Mouse (Mus musculus) adrenal gland, postnatal 25 days (tissue): Measurements from ENCODE around the gene Hunk. TPM values are rescaled to one million over a fixed set of nuclear protein-coding genes. Genes with fewer than 3 reads are reported as not detected.

Experiments
- DNase-seq: peaks from one replicate; pipeline ENCODE4 v3.0.0; 2021; ENCODE audit warnings: mixed read lengths
- total RNA-seq: library from RNA; stranded (reverse); gene quantifications from 2 replicates; pipeline ENCODE4 v1.2.3, GENCODE M21; 2021

The Hunk gene
- total RNA-seq, 1 experiment from 2014 or later: 6.3 TPM

DNA sequence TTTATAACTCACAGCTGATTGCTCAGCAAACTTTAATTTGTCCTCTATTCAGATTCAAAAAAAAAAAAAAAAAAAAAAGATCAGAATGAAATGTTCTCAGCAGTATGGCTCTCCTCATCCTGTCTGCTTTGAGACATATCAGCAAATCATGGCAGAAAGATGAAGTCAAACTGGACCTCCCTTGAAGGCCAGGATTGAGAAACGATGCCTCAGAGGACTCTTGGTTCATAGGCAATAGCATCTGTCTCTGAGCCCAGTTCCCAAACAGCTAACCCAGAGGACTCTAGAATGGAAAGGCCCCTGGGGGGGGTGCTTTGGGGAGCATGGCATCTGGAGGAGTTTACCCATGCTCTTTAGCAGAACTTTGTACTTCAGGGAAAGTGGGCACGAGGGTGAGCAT lies 119.9 kb downstream of the Hunk start:
- no peak for DNase-seq

GRCm38 (mm10) chr16:90511551-90512296 lies 125.9 kb downstream of the Hunk start:
- DNase-seq: no peak

DNA sequence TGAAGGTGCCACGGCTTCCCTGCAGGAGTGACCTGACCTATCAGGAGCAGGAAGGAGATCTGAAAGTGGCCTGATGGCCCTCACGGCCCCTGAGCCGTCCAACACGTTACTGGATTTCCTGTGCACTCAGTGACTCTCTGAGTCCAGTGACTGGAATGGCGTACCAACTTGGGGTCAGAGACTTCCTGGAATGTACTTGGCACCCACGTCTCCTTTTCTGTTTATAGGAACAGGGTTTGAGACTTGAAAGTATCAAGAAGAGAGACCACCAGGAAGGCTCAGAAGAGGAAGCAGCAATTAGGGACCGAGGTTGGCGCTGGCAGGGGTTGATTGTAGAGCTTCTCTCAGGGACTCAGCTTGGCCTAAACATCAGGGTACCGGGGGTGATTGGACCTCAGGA lies 131.2 kb downstream of the Hunk start:
- DNase-seq: no peak

GRCm38 (mm10) chr16:90518232-90518631 lies 132.4 kb downstream of the Hunk start:
- DNase-seq: no peak

DNA sequence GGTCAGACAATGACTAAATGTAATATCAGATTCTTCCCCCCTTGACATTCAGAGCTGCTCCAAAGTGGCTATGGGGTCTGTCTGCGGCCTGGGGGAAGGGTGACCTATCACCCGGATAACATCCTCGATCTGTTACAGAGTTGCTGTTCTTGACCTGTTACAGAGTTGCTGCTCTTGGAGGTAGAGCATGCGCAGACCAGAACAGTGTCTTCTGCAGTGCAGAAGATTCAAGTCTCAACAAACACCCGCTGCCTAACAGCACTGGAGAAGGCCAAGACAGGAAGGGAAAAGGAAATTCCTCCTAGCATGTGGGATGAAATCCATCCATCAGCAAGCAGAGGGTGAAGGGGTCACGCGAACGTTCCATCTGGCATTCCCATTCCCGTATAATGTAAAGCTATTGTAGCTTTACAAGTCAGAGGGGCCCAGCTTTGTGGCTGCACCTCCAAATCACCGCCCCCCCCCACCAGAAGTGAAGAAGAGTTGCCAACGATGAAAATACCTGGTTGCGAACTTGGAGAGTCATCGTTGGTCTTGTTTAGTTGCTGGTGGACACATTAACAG lies 133.0 kb downstream of the Hunk start:
- no peak for DNase-seq

DNA sequence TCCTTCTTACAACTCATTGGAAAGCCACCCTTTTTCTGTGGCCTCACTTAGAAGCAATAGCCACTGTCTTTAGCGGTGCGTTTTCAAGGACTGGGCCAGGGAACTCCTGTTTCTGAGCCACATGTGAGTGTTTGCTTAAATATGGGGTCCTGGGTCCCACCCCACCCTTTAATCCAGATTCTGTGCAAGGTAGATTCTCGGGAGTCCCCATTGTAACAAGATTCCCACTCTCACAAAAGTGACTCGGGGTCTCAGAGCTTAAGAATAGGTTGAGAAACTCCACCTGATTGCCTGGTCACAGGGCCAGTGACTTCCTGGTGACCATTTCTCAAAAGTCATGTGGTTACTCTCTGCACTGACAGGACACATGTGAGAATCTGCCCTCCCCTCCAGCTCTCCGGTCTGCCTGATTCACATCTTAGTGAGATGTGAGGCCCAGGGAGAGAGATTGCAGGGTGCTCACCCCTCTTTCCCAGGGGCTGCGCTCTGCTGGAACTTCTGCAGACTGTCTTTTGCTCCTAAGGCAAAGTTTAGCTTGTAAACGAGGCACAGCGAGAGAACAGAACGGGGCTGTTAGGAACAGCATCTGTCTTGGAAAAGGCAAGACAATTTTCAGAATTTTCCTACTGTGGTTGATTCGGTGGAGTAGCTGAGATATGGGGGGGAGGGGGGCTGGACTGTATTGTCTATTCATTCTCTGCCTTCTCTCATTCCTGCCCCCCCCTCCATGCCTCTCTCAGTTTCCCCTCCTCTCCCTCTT lies 135.6 kb downstream of the Hunk start:
- DNase-seq: no peak

- no peak for DNase-seq
Measured at GRCm38 (mm10) chr16:90521951-90522255, 136.1 kb downstream of the Hunk start.

DNA sequence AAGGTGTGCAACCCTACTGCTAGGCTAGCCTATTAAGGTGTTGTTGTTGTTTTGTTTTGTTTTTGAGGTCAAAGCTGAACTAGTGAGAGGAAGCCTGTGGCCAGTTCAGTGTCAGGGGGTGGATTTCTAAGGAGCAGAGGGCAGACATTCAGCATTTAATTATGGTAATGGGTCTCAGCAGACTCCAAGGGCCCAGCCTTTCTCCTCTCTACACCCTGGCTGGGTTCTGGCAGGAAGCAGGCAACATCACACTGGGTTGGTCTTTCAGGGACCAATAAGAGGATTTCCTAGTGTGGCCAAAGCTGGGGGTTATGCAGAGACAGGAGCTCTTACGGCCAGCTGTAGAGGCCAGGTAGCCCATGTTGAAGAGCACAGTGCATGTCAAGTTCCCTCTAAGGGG lies 136.8 kb downstream of the Hunk start:
- DNase-seq: no peak

GRCm38 (mm10) chr16:90523373-90523772 lies 137.6 kb downstream of the Hunk start:
- DNase-seq: no peak

DNA sequence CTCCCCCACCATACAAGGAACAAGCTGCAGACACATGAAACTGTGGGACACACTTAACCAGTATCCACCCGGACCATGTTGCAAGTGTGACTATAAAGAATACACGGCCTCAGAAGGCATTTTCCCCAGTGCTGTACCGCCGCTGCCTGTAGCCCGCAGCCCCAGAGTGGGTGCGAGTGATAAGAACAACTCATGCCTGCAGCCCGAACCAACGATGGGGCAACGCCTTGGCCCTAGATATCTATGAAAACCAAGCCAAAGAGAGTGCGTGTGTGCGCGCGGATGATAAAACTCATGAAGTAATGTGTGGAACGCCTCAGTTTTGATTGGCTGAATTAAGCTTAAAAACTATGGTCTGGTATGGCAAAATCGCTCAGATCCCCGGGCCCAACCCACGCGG lies 138.1 kb downstream of the Hunk start:
- no peak for DNase-seq

DNA sequence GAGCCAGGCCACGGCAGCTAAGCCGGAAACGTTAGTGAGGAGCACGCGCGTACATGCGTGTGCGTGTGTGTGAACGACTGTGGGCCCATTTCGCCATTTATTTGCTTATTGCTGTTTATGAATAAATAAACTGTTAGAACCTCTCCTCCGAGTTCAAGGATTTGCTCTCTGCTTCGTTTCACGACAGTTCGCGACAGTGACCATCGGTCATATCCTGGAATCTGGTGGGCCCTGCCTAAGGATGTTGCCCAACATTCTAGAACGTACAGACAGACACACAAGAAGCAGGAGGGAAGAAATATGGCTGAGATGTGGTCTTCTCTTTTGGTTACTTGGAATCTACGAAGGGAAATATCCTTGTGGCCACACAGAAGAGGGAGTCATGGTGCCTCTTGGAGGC lies 138.6 kb downstream of the Hunk start:
- DNase-seq: no peak

DNA sequence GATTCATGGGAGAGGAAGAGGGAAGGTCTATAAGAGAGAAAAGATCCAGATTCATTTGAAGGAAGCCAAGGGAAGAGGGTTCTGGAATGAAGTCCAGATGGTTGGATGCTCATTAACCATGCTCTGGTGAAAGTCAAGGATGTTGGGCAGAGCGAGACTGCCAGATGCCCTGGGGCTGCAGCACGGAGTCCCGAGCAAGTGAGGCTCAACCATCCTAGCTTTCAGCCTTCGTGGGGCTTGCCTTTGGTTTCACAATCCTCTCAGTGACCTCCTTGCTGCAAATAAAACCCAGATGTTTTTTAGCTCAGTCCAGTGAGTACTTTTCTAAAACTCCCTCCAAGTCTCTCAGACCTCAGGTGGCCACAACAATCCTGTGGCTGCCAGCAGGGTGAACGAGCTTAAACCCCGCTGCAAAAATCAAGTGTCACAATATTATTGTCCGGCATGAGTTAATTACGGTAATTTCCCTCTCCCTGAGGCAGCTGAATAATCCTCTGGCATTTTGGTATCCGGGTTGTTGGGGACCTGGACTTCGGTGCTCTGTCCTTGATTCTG lies 147.4 kb downstream of the Hunk start:
- no peak for DNase-seq

DNA sequence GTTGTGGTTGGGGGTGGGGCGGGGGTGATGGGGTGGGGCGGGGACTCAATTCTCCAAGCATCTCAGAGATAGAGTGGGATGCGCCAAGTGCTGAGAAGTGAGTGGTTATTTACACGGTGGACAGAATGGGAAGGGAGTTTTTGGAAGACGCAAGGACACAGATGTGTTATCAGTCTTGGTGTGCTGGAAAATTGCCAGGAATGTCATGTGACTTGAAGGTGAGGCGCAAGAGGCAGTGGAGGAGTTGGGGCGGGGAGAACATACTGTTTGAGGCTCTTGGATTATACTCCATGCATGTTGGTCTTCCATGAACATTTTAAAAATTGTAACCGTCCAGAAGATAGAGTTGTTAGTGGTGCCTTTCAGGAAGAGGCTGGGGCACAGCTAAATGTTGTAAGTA lies 148.8 kb downstream of the Hunk start:
- no peak for DNase-seq

DNA sequence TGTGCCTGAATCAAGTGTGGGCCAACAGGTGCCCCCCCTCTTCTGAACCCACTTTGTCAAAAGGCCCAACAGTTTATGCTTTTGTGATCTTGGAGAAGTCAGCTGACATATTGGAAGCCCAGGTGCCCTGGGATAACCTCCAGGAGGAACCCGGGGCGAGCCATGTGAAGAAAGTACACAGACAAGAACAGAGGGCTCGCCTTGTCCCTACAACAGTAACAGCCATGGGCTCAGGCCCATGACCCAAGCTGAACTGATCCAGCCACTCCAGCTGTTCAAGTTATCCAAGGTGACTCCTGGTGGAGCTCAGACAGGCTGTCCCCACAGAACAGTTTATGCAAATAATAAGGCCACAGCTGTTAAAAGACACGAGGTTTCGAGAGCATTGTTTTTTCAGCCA lies 153.1 kb downstream of the Hunk start:
- no peak for DNase-seq

DNA sequence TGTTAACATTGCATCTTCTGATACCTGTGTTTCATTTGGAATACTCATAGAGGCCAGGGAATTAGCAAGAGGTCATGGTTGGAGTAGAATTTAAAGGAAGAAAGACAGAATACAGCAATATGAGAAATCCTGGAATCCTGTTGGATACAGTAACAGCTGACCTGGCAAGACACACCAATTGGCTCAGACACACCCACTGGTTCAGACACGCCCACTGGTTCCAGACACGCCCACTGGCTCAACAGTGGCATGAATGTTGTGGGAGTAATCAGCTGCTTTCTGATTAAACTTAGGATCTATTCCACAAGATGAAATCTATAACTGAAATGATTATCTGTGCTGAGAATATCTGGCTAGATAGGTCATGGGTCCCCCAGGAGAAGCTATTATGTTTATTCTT lies 155.4 kb downstream of the Hunk start:
- no peak for DNase-seq

- DNase-seq: no peak
Measured at GRCm38 (mm10) chr16:90542383-90542782, 156.6 kb downstream of the Hunk start.

DNA sequence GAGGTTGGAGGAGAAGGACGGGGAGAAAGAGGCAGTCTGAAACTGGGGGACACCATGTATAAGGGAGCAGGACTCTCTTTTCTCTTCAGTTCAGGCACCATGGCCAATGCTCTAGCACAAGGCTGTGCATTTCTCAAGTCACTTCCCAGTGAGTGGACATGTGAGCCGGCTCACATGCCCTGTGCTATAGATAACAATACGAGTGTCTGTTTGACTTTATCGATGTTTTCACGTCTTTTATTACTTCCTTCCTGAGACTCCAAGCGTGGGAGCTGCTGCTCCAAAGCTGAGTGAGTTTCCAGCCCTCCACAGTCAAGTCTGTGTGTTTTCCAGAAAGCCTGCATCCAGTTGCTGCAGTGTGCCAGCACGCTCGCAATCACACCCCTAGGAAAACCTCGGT lies 158.4 kb downstream of the Hunk start:
- no peak for DNase-seq

DNA sequence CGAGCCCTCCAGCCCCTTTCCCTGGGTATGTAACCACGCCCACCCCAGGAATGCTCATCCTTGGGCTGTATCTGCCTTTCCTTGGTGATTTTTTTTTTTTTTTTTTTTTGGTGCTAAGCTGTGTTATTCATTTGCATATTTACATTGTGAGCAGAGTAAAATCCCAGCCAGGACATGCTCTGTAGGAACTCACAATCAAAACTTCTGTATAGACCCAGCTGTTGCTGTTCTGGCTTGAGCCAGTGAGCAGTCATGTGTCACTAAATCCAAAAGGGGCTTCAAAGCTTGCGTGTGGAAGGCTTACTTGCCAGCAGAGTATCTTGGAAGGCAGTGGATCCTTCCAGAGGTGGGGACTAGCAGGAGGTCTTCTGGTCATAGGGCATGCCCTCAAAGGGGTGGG lies 159.7 kb downstream of the Hunk start:
- DNase-seq: no peak

DNA sequence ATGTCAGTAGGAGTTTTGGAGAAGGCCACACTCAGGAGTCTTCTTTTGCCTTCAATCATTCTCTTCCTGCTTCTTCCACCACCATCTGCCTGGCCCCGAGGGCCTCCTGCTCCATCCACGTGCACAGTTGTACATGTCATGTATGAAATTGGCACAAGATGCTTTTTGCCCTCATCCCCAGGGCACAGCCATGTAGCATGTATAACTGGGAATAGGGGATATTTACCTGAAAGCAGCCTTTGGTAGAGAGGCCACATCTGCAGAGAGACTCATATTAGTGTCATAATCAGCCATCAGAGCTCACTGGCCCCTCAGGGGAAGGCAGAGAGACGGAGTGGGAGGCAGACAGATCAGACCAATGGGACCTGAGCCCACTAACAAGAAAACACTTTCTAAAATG lies 160.8 kb downstream of the Hunk start:
- no peak for DNase-seq

GRCm38 (mm10) chr16:90547996-90548395 lies 162.2 kb downstream of the Hunk start:
- DNase-seq: no peak
